Mouse (Mus musculus) intestine, embryonic 14.5 days (tissue): ENCODE results near the gene Ptges. TPM values are rescaled to one million over a fixed set of nuclear protein-coding genes. Genes with fewer than 3 reads are reported as not detected.
"Not testable (repeated sequence)": the region's sequence is repeated elsewhere in the genome, so short reads cannot be mapped to it uniquely, and the experiment has no call there.

Experiments used
- ATAC-seq: fragments of 200-750 bp; cut with Nextera tagmentation; replicated peaks from 2 replicates; pipeline ENCODE4 v1.8.0; 2017; ENCODE audit warnings: low read depth, moderate number of reproducible peaks, moderate TSS enrichment, moderate library complexity; ENCODE audit not compliant: low FRiP score, low TSS enrichment
- DNase-seq: peaks from one replicate; pipeline ENCODE4 v3.0.0-alpha.2; 2018; ENCODE audit warnings: low spot score
- H3K27ac ChIP-seq: fragments of 300-500 bp; sonication (generic); 2 replicates; pipeline ENCODE4 v1.5.1; 2014; ENCODE audit warnings: low read depth, mild to moderate bottlenecking, control low read depth
- H3K27me3 ChIP-seq: fragments of 300-500 bp; sonication (generic); replicated peaks from 2 replicates; pipeline ENCODE4 v1.6.1; 2014; ENCODE audit warnings: low read length, control low read depth; ENCODE audit not compliant: control insufficient read depth, insufficient read depth
- H3K36me3 ChIP-seq: fragments of 300-500 bp; sonication (generic); 2 replicates; pipeline ENCODE4 v1.6.1; 2014; ENCODE audit warnings: low read length, control low read depth; ENCODE audit not compliant: control insufficient read depth, insufficient read depth
- H3K4me1 ChIP-seq: fragments of 300-500 bp; sonication (generic); replicated peaks from 2 replicates; pipeline ENCODE4 v1.6.1; 2014; ENCODE audit warnings: low read length, control low read depth, mixed read lengths; ENCODE audit not compliant: control insufficient read depth, insufficient read depth
- H3K4me2 ChIP-seq: fragments of 300-500 bp; sonication (generic); 2 replicates; pipeline ENCODE4 v1.6.1; 2014; ENCODE audit warnings: low read length
- H3K4me3 ChIP-seq: fragments of 300-500 bp; sonication (generic); 2 replicates; pipeline ENCODE4 v1.5.1; 2014; ENCODE audit warnings: low read depth, low read length, control low read depth, mixed read lengths
- H3K9ac ChIP-seq: fragments of 300-500 bp; sonication (generic); 2 replicates; pipeline ENCODE4 v1.6.1; 2014; ENCODE audit warnings: mild to moderate bottlenecking, low read length
- H3K9me3 ChIP-seq: fragments of 300-500 bp; sonication (generic); 2 replicates; pipeline ENCODE4 v1.6.1; 2016; ENCODE audit warnings: low read length, control low read depth; ENCODE audit not compliant: control insufficient read depth
- WGBS: fragments of 180-500 bp; shearing (Covaris S2); extraction: QIAGEN DNeasy Blood & Tissue Kit; methylation state at CpG from one replicate; pipeline ENCODE4 v1.1.7; 2014; 5-methylcytosine and 5-hydroxymethylcytosine counted together
- polyA plus RNA-seq: library from polyadenylated mRNA; unstranded; fragments of >200 nt; fragmentation: Nextera tagmentation; extraction: Ambion mirVana; gene quantifications from 2 replicates; pipeline ENCODE4 v1.2.1, GENCODE M21; 2014

The Ptges gene
- polyA plus RNA-seq, 1 experiment from 2014 or later: 4.5 TPM

GRCm38 (mm10) chr2:30954797-30955196 is 25.1 kb upstream of the Ptges start:
- Histone ChIP-seq H3K4me1 (peaks cover 15% of the 10 kb centered on the region), H3K4me3 (0 out of 2 replicates have a peak overlapping the region, but pooled peaks have one; percentile 92), H3K9ac (no peak overlapping the region; the same call in 1 of the 2 replicates), H3K27ac (no peak overlapping the region), H3K27me3 (no peaks in the 10 kb centered on the region), H3K4me2 (peak overlapping the region; percentile 68), H3K9me3 (no peaks in the 10 kb centered on the region), H3K36me3 (peaks cover 48% of the 10 kb centered on the region)
- no peak for DNase-seq
- WGBS: 69% methylated on average over 6 of the region's 6 CpGs
- ATAC-seq: no peak

- H3K9me3 ChIP-seq: no peaks in the 10 kb centered on the region
- H3K27me3 ChIP-seq: no peaks in the 10 kb centered on the region
- H3K9ac ChIP-seq: peak within 1 kb of the TSS; percentile 92
- peak within 1 kb of the TSS; percentile 92 for H3K4me3 ChIP-seq
- DNase-seq (peak; percentile 89), ATAC-seq (peak; percentile 88)
- peaks cover 15% of the 10 kb centered on the region for H3K4me1 ChIP-seq
- under 1% methylated on average over 60 of the region's 60 CpGs for WGBS
- H3K4me2 ChIP-seq: peak within 1 kb of the TSS; percentile 68
- H3K36me3 ChIP-seq: peaks cover 30% of the 10 kb centered on the region
- peak within 1 kb of the TSS; percentile 74 for H3K27ac ChIP-seq
Measured at GRCm38 (mm10) chr2:30952824-30953490, 23.3 kb upstream of the Ptges start, which contains the start of gene Tor1b. TSS of gene Tor1b (plus strand) at chr2:30952959.

DNA sequence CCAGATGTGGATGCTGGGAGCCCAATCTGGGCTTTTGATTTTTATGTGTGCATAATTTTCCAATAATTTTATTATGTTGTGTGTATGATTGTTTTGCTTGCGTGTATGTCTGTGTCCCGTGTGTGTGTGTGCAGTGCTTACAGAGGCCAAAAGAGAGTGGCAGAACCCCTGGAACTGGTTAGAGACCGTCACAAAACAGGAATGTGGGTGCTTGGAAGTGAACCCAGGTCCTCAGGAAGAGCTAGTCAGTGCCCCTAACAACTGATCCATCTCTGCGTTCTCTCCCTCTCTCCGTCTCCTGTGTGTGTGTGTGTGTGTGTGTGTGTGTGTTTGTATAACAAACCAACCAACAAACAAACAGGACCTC is 22.8 kb upstream of the Ptges start:
- WGBS: 29% methylated on average over 5 of the region's 5 CpGs
- ATAC-seq (peak; percentile 24), DNase-seq (no peak)
- no peaks in the 10 kb centered on the region for H3K9me3 ChIP-seq
- H3K4me1 ChIP-seq: peaks cover 15% of the 10 kb centered on the region
- H3K36me3 ChIP-seq: peaks cover 25% of the 10 kb centered on the region
- H3K27ac ChIP-seq: peak overlapping the region; percentile 74; the same call in 1 of the 2 replicates
- H3K9ac ChIP-seq: no peak overlapping the region
- peak overlapping the region; percentile 68 for H3K4me2 ChIP-seq
- peak overlapping the region; percentile 92 for H3K4me3 ChIP-seq
- H3K27me3 ChIP-seq: no peaks in the 10 kb centered on the region

DNA sequence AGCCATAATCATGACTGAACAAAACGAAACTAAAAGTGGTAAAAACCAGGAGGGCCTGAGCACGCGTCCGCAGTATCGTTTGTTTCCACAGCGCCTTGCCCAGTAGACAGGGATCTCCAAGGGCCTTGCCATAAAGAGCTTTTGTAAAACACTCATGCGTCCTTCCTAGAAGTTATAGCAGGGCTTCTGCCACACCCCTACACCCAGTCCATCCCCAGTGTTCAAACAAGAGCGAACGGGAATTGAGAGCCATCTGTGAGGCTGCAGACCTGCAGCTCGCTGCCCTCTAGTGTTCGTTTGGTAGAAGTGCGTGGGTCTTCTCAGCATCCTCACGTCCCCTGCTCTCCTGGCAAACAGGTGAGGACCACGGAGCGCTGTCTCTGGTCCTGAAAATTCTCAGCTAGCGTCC is 12.9 kb upstream of the Ptges start:
- H3K4me2 ChIP-seq: peak overlapping the region; percentile 44
- no peak overlapping the region for H3K27ac ChIP-seq
- DNase-seq (peak; percentile 84), ATAC-seq (peak; percentile 78)
- peak overlapping the region; percentile 26 for H3K4me3 ChIP-seq
- H3K4me1 ChIP-seq: no peaks in the 10 kb centered on the region
- H3K9ac ChIP-seq: no peak overlapping the region
- whole genome bisulfite sequencing: 27% methylated on average over 16 of the region's 16 CpGs
- H3K36me3 ChIP-seq: no peaks in the 10 kb centered on the region
- no peaks in the 10 kb centered on the region for H3K9me3 ChIP-seq
- H3K27me3 ChIP-seq: no peaks in the 10 kb centered on the region

- peak overlapping the region; percentile 44 for H3K4me2 ChIP-seq
- not testable (repeated sequence) for DNase-seq
- 47% methylated on average over 7 of the region's 7 CpGs for WGBS
Measured at GRCm38 (mm10) chr2:30942116-30942515, 12.5 kb upstream of the Ptges start.

GRCm38 (mm10) chr2:30941586-30941985 is 11.9 kb upstream of the Ptges start:
- Histone ChIP-seq H3K4me2 (no peak overlapping the region), H3K4me3 (no peak overlapping the region), H3K4me1 (no peaks in the 10 kb centered on the region), H3K9me3 (no peaks in the 10 kb centered on the region), H3K27me3 (no peaks in the 10 kb centered on the region), H3K9ac (no peak overlapping the region), H3K36me3 (no peaks in the 10 kb centered on the region), H3K27ac (no peak overlapping the region)
- DNase-seq (no peak), ATAC-seq (no peak)
- 90% methylated on average over 5 of the region's 5 CpGs for WGBS

More at GRCm38 (mm10) chr2:30942116-30942515, 12.5 kb upstream of the Ptges start:
- not testable (repeated sequence) for H3K36me3 ChIP-seq, H3K27ac ChIP-seq, H3K27me3 ChIP-seq, H3K9me3 ChIP-seq, H3K4me3 ChIP-seq, H3K4me1 ChIP-seq, H3K9ac ChIP-seq, ATAC-seq

DNA sequence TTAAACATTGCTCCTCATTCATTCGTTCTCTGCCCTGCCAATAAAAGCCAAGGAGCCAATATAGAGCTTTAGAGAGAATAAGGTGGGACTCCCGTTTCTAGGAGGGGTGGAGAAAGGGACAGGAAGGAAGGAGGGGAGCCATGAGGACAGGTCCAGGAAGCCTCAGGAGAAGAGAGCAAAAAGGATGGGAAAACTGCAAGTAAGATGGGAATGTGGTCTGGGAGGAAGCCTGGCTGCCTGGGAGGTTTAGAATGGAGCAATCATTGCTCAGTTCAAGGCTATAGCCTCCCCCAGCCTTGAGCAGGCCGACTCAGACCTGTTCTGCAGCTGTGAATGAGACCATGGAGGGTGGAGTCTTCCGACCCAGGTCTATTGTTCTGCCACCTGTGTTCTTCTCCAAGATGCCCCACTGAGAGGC is 8.9 kb upstream of the Ptges start:
- no peak overlapping the region for H3K27ac ChIP-seq
- H3K9ac ChIP-seq: no peak overlapping the region
- DNase-seq: no peak
- no peaks in the 10 kb centered on the region for H3K4me1 ChIP-seq
- H3K36me3 ChIP-seq: no peaks in the 10 kb centered on the region
- H3K4me3 ChIP-seq: no peak overlapping the region
- H3K9me3 ChIP-seq: no peaks in the 10 kb centered on the region
- WGBS: 44% methylated on average over 4 of the region's 4 CpGs
- H3K4me2 ChIP-seq: no peak overlapping the region
- H3K27me3 ChIP-seq: no peaks in the 10 kb centered on the region
- ATAC-seq: no peak

- ATAC-seq: no peak
- H3K27me3 ChIP-seq: no peaks in the 10 kb centered on the region
- no peak overlapping the region for H3K4me2 ChIP-seq
- no peaks in the 10 kb centered on the region for H3K36me3 ChIP-seq
- H3K9me3 ChIP-seq: no peaks in the 10 kb centered on the region
- H3K4me3 ChIP-seq: no peak overlapping the region
- no peak overlapping the region for H3K27ac ChIP-seq
- DNase-seq: no peak
- H3K9ac ChIP-seq: no peak overlapping the region
- WGBS: 76% methylated on average over 8 of the region's 8 CpGs
- no peaks in the 10 kb centered on the region for H3K4me1 ChIP-seq
Measured at GRCm38 (mm10) chr2:30937731-30938130, 8.1 kb upstream of the Ptges start.

DNA sequence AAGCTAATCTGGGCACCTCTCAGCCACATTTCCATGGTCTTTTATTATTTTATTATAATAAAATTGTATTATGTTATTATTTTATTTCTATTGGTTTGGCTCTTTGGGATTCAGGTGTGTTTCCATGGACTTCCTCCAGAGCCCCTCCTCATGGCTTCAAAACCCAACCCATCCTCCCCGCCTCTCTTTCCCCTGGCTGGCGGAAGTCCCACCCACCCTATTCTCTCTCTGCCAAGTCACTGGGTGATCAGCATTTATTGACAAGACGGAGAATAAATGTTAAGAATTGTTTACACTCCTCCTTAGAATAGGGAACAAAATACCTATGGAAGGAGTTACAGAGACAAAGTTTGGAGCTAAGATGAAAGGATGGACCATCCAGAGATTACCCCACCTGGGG is 7.1 kb upstream of the Ptges start:
- no peaks in the 10 kb centered on the region for H3K4me1 ChIP-seq
- 71% methylated on average over 3 of the region's 3 CpGs for WGBS
- no peaks in the 10 kb centered on the region for H3K27me3 ChIP-seq
- no peak for DNase-seq
- no peak overlapping the region for H3K27ac ChIP-seq
- no peak for ATAC-seq
- no peak overlapping the region for H3K4me3 ChIP-seq
- no peak overlapping the region for H3K4me2 ChIP-seq
- no peak overlapping the region for H3K9ac ChIP-seq
- H3K9me3 ChIP-seq: no peaks in the 10 kb centered on the region
- no peaks in the 10 kb centered on the region for H3K36me3 ChIP-seq
